Mouse (Mus musculus) cerebellum, adult 18-20 months (tissue): Measurements from ENCODE around the gene Pdlim1.

Experiments
- DNase-seq, 2 experiments: peaks; one replicate each; pipeline ENCODE4 v3.0.0; 2021

The Pdlim1 gene

DNA sequence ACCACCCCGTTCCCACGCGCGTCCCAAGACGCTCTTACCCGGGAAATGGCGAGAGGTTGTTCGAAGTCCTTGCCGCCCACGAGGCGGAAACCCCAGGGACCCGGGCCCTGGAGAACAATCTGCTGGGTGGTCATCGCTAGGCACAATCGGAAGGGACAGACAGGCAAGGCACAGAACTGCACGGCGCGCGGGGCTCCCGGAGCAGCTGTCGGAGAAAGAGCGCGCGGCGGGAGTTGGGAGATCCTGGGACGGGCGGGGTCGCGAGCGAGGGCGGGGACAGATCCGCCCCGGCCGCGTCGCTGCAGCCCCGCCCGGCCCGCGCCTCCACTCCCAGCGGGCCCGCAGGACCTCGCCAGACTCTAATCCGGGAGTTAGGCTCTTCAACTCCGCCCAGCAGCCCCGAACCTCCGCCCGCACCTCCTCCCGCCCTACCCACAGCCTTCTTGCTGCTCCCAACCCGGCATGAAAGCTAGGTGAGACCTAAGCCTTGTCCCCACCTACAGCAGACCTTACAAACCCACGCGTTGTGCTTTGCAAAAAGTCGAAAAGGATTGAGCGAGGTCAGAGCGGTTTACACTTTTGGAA is at the start of gene Pdlim1:
TSS of gene Pdlim1 (minus strand) at position 535 of the 585 bp plus-strand sequence.
- peak; percentile 5 to 27 for DNase-seq

DNA sequence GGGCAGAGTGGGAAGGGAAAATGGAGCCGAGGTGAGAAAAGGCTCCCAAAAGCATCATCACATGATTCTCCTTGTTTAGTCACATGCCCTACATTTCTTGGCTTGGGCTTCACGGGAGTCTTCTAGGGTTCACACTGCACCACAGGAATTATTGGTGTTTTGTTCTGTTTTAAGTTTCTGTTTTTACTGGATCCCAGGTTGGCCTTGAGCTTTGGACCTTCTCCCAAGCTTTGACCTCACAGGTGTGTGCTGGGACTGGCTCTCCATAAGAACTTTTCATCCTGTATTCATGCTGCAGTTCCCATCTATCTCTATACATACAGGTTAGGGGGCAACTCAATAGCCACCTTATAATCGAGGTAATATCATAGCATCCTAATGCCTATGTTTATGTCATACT is 47.6 kb upstream of the Pdlim1 start:
- DNase-seq, result no peak

DNA sequence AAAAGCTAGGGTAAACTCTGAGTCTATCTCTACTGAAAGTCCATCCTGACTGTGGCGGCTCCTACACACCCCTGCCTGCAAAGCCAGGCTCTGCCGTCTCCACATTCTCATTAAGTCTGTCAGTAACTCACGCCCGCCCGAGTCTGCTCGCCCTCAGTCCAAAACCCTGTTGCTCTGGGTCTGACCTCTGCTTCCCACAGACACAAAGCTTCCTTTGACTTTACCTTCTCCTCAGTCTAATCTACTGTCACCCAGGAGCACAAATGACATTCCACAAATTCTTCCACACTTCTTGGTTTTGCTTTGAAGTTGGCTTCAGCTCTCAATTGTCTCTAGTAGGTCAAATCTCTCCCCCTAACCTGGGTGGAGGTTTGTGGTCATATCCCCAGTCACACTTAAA is 46.9 kb upstream of the Pdlim1 start:
- no peak for DNase-seq

DNA sequence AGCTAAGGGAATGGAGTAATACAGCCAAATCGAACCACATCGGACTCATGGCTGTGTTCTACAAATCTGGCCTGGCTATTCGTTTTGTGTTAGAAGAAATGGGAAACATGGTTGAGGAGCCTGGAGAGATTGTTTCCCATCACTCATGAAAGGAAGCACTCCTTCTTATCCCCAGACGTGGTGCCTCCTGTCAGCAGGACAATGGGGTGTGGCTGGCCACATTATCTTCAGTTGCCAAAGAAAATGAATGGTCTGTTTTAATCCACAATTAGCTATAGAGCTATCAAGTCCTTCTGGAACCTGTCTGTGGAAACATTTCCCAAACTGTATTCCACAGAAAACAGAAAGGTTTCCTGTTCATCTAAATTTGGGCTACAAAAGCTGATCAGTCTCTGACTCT is 45.4 kb upstream of the Pdlim1 start:
- no peak for DNase-seq

DNA sequence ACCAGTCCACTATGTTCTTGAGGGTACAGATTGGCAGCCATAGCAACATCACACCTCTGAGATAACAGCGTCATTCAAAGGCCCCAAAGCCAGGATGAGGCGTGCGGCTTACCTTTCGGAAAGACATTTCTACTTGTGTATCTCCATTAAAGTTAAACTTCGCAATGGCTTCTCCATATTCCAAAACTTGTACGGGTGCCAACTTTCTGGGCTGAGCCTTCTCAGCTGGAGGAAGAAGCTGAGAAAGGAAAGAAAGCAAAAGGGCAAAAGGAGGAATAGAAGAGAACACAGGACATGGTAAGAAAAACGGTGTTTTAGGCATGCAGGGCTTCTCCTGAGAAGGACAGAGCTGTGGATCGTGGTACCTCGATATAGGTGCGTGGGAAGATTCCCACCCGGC is 42.6 kb upstream of the Pdlim1 start:
- DNase-seq, result no peak

DNA sequence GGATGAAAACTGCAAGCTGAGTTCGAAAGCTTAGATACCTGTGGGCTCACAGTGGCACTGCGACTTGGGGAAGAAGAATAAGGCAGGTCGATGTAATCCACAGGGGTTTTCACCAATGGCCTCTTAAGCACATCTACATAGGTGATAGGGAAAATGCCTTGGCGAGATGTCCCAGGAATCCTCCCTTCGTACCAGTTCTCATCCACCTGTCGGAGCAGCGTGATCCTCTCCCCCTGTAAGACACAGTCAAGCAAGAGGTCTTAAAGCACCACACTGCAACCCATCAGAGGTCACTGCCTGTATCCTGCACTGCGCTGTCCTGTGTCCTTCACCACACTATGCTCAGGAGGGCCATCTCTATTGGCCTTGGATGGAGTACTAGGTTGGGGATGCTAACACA is 40.0 kb upstream of the Pdlim1 start:
- DNase-seq, result no peak

DNA sequence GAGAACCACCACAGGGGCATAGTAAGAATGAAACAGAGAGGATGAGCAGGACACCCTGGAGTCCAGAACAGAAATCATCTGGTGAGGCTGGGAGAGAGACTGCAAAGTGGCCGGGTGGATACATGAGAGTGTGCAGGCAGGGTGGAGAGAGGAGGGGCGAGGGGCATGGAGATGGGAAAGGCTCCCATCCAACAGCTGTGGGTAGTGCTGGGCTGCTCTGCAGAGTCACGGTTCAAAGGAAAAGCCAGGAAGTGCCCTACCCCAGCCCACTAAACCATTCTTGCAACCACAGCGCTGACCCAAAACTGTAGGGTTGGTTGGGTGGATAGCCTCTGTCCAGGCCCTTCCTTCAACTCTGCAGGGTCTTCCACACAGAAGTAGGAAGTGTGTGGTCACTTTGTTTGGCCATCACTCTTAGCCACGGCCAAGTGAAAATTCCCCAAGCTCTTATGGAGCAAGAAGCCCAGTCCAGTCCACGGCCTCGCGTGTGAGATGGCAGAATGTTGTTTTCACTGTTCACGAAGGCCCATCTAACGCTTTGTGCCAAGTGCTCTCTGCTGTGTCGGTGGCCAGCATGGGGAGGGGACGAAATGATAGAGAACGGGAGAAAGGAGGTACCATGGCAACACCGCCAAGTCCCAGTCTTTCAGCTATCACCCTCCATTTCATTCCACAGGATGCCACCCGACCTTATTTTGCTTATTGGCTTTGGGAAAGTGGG is 38.9 kb upstream of the Pdlim1 start:
- no peak for DNase-seq

DNA sequence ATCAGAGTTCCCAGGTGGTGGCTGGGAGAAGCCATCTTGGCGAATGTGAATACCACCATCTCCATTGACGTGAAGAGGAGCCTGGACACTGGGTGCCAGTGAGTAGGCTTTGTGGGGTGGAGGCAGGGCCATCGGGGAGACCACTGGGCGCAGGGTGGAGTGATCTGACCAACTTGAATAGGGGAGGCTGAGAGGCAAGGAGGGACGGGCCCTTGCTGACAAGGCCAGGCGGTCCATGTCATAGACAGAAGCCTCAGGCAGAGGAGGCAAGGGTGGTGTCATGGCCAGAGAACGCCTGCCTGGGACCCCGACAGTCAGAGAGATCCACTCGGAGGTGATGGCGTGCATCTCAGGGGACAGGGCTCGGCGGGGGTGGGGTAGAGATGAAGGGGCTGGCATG is 38.3 kb upstream of the Pdlim1 start:
- no peak for DNase-seq

DNA sequence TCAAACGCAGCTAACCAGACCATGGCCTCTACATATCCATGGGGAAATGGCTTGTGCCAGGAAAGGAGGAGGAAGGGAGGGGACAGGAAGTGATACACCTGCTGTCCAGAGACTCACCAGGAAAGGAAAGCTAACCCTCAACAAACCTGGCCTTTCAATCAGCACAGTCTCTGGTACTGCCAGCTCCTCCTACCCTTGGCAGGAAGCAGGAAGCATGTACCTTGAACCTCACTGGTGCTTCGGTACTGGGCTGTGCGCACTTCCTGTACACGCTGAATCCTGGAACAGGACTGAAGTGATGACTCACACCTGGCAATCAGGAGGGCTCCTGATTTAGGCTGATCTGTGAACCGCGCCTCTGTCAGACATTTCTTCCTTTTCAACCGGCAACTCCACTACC is 35.9 kb upstream of the Pdlim1 start:
- DNase-seq, result peak; percentile 38 to 45

DNA sequence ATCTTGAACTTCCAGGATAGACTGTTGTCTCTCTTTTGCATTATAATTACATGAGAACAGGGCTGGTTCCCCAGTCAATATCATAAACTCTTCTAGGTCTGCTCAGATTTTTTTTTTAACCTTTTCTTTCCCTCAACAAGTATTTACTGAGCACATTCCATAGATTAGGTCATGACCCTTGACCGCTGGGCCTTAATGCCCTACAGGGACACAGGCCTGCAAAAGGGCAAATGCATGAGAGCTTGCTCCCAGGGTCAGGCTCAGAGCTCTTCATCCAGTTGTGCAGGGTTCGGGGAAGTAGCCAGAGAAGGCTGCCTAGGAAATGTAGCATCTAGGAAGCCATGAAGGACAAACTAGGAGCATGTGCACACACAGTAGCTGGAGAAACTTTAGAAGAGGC is 35.0 kb upstream of the Pdlim1 start:
- no peak for DNase-seq

DNA sequence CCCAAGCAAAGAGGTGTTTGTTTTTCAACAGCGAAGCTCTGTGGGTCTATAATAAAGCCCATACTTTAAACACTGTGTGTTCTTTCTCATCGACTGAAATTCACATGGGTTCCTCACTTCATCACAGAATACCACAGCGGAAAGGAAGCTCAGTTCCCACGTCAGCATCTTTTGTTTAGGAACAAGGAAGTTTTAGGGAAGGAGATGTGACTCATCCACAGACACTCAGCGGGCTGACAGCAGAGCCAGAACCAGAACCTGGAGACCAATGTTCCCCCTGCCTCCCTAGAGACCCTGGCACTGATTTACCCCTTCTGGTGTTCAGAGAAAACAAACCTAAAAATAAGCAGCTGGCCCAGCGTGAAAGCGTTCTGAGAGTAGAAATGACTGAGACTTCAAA is 33.8 kb upstream of the Pdlim1 start:
- no peak for DNase-seq

DNA sequence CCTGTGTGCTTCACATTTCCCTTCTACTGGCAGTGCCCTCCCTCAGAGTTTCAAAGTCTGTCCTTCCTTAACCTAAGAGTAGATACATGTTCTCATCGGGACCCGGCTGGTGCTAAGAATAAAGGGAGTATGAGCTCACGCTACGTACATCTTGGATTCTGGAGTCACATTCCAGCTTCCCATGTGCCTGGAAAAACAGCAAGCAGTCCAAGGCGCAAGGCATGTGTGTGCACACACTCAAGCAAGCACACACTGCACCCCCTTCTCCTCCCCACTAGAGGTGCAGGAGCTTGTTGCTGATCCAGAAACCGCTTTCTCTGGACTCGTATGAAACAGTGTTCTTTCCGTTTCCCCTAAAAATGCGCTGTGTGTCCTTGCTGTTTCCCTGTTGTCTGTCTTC is 31.3 kb upstream of the Pdlim1 start:
- DNase-seq, result no peak

DNA sequence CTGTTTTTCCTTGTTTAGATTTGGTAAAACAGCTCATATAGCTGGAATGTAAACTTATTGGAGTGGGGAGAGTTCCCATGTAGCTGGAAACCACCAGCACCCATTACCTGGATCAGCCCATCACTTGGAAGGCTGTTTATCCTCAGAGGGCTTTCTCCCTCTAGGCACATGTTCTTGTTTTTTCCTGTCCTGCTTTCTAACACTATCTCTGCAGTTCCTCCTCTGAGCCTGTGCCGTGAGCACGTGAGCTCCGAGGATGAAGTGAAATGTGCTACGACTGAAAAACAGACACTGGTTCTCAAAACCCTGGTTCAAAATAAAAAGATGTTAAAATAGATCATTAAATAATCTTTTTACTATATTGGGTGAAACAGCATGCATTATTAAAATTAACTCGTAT is 30.8 kb upstream of the Pdlim1 start:
- DNase-seq, result no peak

DNA sequence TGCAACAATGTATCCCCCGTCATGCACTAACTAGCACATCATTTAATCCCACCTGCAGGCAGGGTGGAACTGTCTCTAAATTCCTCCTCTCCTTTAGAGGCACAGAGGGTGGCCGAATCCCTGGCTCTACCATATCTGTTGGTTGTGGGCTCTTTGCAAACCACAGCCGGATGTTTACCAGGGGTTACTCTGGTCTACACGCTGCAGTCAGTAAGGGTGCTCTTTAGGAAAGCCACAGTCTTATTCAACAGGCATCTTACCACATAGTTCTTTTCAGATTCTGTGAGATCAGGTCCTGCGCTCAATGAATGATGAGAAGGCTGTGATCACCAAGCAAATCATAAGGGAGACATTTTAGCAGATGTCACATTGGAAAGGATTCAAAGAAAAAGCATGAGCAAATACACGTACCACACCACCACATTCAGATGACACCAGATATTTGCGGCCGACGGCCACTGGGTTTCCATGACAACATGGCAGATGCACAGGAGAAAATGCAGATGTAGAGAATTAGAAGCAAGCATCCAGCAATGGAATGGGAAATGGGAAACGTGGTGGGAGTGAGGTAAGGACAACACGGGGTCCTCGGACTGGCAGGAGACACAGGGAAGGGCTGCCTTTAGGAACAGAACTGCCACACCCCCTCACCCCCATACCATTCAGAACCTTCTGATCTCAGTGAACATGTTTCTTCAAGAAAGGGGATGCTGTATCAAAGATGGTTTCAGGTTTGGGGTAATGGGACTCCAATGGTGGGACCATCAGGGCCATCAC is 28.5 kb upstream of the Pdlim1 start:
- DNase-seq, result no peak

DNA sequence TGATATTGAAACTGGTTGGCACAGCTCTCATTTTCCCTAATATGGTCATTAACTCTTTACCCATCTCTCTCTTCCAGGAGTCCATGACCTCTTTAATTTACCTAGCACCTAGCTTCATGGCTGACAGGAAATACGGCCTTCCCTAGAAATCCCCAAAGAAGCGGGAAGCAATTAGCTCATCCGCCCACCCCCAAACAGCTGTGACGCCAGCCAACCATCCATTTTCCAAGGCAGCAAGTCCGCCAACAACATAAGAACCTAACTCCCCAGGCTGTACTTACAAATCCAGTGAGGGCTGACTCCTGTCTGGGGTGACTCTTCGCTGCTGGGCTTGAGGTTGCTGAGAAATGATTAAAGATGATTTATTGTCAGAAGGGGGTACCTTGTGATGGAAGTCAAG is 27.5 kb upstream of the Pdlim1 start:
- no peak for DNase-seq

DNA sequence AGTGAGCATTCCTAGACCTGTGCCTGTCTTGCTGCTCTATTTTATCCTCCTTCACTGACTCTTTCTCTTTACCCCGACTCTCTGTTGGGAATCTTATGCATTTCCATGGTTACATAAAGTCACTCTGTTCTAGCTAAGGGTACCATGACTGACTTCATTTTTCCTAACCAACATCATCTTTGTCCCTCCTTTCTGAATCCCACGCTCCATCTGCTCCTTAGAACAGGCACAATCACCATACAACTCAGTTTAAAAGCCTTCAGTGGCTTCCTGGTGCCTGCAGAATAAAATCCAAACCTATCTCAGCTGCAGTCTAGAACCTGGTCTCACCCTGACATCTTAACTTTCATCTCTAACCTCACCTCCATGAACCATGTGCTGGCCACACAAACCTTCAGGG is 26.9 kb upstream of the Pdlim1 start:
- DNase-seq, result no peak

DNA sequence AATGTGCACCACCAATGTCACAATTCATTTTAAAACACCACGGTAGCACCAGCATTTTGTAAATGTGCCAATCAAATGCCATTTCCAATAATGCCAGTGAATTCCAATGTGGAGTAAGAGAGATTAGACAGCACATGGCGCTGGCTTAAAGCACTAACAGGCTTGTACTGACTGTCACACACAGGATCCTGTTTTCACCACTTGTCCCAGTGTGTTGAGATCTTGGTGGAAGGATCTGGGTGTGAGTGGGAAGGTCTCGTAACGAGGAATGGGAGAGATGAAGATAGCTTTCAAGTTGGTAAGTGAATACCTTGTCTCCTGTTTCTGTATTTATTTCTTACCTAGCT is 26.1 kb upstream of the Pdlim1 start:
- no peak for DNase-seq

DNA sequence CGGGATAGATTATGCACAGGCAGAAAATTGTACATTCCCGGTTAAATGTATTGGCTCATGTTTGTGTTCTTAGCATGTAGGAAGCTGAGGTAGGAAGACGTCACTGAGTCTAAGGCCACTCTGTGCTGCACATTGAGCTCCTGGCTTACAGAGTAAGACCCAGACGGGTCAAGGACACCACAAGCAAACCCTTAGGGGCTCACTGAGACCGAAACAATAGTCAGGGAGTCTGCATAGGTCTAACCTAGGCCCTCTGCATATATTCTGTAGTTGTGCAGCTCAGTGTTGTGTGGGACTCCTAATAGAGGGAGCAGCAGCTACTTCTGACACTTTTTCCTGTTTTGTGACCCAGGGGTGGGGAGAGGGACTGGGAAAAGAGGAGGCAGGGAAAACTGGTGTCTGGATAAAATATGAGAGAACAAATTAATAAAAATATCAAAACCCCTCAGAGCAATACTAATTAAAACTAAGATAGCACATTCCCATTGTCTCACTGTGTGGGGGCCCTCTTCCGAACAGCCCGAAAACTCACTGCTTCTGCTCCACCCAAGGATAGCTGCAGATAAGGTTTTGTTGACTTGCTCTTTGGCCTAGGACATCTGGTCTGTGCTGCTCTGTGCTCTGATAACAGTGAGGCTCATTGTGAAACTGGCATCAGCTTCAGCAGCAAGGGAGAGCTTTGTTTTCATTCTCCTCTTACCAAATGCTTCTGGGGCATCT is 25.6 kb upstream of the Pdlim1 start:
- no peak for DNase-seq

DNA sequence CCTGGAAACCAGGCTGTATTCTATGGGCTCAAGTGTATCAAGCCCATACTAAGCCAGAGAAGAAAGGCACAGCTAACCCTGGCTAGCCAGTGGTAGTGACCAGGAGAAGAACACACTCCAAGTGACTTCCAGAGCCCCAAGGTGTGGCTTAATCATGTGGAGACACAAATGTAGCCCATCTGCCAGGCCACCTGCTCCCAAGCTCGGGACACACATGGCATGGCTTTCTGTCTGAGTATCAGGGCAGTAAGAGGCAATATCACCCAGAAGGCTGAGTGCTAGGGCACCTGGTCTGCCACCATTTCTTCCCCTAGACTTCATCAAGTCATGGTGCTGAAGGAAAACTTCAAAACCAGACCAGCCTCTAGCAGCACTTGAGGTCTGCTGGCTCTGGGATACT is 22.6 kb upstream of the Pdlim1 start:
- DNase-seq, result peak; percentile 34 to 39

DNA sequence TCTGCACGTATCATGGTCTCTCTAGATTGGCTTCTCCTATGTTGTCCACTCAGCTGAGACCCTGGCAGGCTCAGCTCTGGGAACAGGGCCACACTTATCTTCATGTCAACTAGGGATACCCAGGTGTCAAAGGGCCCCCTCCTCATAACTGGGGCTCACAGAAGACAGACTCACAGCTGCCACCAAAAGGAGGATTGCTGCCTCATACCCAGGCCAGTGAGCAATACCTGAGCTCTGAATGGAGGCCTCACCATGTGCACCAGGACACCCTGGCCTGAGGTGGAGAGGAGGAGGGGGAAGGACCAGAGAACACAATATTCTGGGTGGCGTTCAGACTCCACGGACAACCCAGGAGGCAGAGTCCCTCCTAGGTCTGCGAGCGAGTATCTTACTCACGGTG is 22.1 kb upstream of the Pdlim1 start:
- DNase-seq, result no peak

DNA sequence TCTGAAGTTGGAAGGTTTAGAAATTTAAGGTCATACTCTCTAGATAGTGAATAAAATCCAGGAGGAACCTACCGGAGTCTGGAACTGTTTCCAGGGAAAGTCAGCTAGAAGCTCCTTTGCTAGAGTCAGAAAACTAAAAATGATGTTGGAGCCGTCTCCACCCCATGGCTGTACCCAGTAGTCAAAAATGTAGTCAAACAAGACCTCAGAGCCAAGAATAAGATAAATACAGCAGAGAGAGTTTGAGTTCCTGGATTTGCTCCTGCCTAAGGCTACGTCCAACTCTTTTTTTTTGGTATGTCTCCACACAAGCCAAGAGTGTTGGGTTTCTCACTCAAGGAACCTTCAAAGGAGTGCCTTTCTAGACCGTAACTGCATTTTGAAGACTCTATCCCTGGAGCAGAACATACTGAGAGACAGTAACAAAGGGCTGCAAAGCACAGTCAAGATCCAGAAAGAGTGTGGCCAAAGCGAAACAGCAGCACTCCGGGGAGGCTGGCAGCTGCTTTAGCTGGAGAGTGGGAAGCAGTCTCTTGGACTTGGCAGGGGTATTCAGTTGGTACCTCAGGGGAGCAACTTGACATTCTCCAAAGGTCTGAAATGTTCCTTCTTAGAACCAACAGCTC is 18.6 kb upstream of the Pdlim1 start:
- no peak for DNase-seq

DNA sequence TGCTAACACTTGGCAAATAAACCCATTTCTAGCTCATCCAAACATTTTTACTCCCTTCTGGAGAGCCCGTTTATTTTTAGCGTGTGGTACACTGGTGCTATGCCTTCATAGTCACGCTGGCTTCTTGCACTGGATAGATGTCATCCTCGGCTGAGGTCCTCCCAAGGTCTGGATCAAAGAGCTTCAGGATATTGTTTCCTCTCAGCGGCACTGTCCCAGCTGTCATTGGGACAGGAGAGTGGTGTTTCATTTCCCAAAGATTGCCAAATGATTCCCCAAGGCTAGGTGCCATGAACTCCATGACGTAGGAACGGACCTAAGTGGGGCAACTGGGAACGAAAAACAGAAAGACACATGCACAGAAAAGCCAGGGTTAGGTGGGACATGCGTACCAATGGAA is 16.8 kb upstream of the Pdlim1 start:
- DNase-seq, result no peak

DNA sequence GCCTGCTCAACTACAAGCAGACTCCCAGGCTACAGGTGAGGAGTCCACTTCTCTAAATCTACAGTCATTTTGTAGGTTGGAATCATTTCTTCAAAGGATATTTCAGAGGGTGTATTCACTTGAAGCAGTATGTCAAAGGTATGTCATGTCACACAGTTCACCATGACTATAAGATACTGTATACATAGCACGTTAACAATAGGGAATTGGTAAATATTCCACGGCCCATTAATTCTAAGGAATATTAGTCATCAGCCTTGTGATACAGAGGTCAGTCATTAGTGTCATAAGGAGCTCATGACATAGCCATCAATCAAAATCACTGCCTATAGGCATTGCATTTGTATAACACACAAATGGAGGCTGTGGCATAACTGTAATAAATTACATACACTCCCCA is 13.1 kb upstream of the Pdlim1 start:
- DNase-seq, result no peak
